Mouse (Mus musculus): ENCODE data around the gene Tff1. TPM values are rescaled to one million over a fixed set of nuclear protein-coding genes. Genes with fewer than 3 reads are reported as not detected.

Tff1 gene
- polyA plus RNA-seq, 1 experiment from 2014 or later = 87.0 TPM

DNA sequence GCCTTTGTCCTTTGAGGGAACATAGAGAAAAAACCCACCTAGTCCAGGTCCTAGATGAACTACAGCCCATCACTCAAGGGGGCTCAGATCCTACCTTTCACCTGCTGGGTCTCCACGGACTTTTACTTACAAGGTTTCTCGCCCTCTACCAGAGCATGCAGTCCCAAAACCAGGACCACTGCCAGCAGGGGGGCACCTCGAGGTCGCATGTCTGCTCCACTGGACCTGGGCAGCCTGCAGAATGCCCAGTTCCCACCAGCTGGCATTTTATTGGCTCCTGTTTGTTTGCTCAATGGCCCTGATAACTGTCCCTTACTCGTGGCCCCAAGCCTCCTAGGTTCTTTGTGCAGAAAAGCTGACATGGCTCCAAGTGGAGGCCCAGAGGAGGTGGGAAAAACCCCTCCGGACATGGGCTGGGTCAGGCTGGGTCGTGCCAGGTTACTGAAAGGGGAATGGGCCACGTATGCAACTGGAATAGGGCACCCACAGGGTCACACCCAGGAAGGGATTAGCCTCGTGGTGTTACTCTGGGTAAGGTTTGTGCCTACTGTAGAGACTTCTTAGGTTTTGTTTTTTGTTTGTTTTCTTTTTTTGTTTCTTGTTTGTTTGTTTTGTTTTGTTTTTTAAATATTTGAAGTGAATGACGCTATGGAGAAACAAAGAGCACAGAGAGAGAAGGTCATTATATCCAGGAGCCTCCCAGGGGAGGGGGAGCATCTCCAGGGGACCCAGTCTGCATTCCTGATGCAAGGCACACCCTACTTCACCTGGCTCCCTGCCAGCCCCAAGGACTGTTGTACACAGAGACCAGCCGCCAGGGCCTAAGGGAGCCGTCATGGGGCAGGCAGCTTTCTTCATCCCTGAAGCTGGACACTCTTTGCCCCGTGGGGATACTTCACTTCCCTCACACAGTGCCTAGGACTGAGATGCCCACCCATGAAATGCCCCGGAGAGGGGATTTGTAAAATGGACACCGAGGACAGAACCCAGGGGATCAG is 20.7 kb downstream of the Tff1 start, which contains the start of gene Tff2:
TSS of gene Tff2 (minus strand) at position 243 of the 998 bp plus-strand sequence.
- no peak within 1 kb of the TSS for H3K9ac ChIP-seq (replicated peaks; ENCODE audit: low read depth, low read length)
- H3K4me3 ChIP-seq (ENCODE audit: low read depth, low read length) = no peak within 1 kb of the TSS
- no peaks in the 10 kb centered on the region for H3K36me3 ChIP-seq (ENCODE audit: control insufficient read depth, insufficient read depth, low read length)
- 52% methylated on average over 15 of the region's 15 CpGs for WGBS
- H3K27ac ChIP-seq (ENCODE audit: low read length) = no peak within 1 kb of the TSS
- no peaks in the 10 kb centered on the region for H3K9me3 ChIP-seq (ENCODE audit: control insufficient read depth, low read depth, low read length)
- ATAC-seq (ENCODE audit: insufficient number of reproducible peaks, insufficient read depth, low FRiP score, low read depth) = peak; percentile 60; the same call in 1 of the 2 replicates
- H3K4me1 ChIP-seq (ENCODE audit: control insufficient read depth, insufficient read depth, low read length) = 0 out of 2 replicates have a peak, but pooled peaks cover 4% of the 10 kb centered on the region
- H3K4me2 ChIP-seq (replicated peaks; ENCODE audit: low read depth, low read length) = no peak within 1 kb of the TSS
- H3K27me3 ChIP-seq (ENCODE audit: control insufficient read depth, insufficient read depth, low read length) = no peaks in the 10 kb centered on the region

DNA sequence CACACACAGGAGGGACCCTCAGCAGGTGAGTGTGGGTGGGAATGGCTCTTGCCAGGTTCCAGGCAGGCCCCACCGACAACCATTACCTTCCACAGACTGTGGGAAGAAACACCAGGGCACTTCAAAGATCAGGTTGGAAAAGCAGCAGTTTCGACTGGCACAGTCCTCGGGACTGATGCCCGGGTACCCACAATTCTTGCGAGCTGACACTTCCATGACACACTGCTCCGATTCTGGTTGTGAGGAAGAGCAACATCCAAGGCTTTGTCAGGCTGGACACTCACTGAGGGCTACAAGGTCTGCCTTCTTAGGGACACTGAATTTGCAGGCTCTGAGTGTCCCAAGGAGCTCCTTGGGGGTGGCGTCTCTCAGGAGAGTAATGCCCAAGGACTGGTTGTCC is 23.0 kb downstream of the Tff1 start:
- Histone ChIP-seq H3K4me2 (replicated peaks; ENCODE audit: low read depth, low read length) (no peak overlapping the region), H3K9me3 (ENCODE audit: control insufficient read depth, low read depth, low read length) (no peaks in the 10 kb centered on the region), H3K27me3 (ENCODE audit: control insufficient read depth, insufficient read depth, low read length) (no peaks in the 10 kb centered on the region), H3K27ac (ENCODE audit: low read length) (no peak overlapping the region), H3K4me3 (ENCODE audit: low read depth, low read length) (no peak overlapping the region), H3K36me3 (ENCODE audit: control insufficient read depth, insufficient read depth, low read length) (no peaks in the 10 kb centered on the region), H3K4me1 (ENCODE audit: control insufficient read depth, insufficient read depth, low read length) (0 out of 2 replicates have a peak, but pooled peaks cover 4% of the 10 kb centered on the region), H3K9ac (replicated peaks; ENCODE audit: low read depth, low read length) (no peak overlapping the region)
- WGBS = 89% methylated on average over 7 of the region's 7 CpGs
- no peak for ATAC-seq (ENCODE audit: insufficient number of reproducible peaks, insufficient read depth, low FRiP score, low read depth)

DNA sequence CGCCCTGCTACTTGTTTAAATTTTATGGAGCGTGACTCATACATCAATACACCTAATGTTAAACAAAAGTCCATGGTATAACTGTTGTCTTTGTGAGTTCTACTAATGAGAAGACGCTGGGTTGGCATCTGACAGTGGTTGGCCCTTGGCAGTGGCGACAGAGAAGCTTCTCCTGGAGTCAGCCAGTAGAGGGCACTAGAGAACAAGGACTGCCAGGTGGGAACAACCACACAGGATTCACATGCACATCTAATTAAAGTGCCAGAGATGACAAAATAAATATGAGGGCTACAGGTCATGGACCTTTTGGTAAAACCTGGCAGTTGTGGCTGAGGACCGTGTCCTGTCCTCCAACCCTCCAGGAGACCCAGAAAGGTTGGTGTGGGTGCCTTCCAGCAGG is 26.7 kb downstream of the Tff1 start:
- Histone ChIP-seq H3K4me2 (replicated peaks; ENCODE audit: low read depth, low read length) (no peak overlapping the region), H3K27me3 (ENCODE audit: control insufficient read depth, insufficient read depth, low read length) (no peaks in the 10 kb centered on the region), H3K4me1 (ENCODE audit: control insufficient read depth, insufficient read depth, low read length) (no peaks in the 10 kb centered on the region; the same call in 1 of the 2 replicates), H3K4me3 (ENCODE audit: low read depth, low read length) (no peak overlapping the region), H3K9me3 (ENCODE audit: control insufficient read depth, low read depth, low read length) (no peaks in the 10 kb centered on the region), H3K27ac (ENCODE audit: low read length) (no peak overlapping the region), H3K9ac (replicated peaks; ENCODE audit: low read depth, low read length) (no peak overlapping the region), H3K36me3 (ENCODE audit: control insufficient read depth, insufficient read depth, low read length) (no peaks in the 10 kb centered on the region)
- 17% methylated on average over 5 of the region's 5 CpGs for WGBS
- no peak for ATAC-seq (ENCODE audit: insufficient number of reproducible peaks, insufficient read depth, low FRiP score, low read depth)

DNA sequence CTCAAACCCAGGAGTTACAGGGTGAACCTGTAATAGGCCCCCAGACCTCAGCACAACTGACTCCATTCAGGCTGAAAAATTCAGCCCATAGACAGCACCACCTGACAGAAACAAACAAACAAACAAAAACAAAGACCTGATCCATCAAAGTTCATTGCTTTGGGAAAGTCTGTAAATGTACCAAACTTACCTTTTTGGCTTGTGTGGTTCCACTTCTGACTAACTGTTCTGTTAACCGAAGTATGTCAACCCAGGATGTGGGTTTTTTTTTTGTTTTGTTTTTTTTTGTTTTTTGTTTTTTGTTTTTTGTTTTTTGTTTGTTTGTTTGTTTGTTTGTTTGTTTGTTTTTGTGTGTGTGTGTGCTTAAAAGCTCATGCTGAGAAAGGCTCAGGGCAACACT is 28.3 kb downstream of the Tff1 start:
- WGBS = 93% methylated on average over 1 of the region's 1 CpGs

DNA sequence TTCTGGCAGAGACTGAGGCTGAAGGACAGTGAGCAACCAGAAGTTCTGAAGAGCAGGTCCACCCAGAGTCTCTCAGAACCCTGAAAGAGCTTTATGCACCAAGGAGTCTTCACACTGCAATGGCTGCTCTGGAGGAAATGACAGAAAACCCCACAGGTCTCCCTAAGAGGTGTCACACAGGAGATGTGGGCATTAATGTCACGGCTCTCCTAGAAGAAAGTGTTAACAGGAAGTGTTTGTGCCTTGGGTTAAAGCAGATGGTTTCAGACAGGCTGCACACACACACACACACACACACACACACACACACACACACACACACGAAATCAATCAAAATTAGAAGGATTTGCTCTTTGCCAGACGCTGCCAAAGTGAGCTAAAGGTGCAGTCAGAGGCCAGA is 28.8 kb downstream of the Tff1 start:
- H3K4me3 ChIP-seq (ENCODE audit: low read depth, low read length) = no peak overlapping the region
- 32% methylated on average over 3 of the region's 3 CpGs for WGBS
- H3K9me3 ChIP-seq (ENCODE audit: control insufficient read depth, low read depth, low read length) = no peaks in the 10 kb centered on the region
- no peaks in the 10 kb centered on the region; the same call in 1 of the 2 replicates for H3K4me1 ChIP-seq (ENCODE audit: control insufficient read depth, insufficient read depth, low read length)
- H3K36me3 ChIP-seq (ENCODE audit: control insufficient read depth, insufficient read depth, low read length) = no peaks in the 10 kb centered on the region
- no peaks in the 10 kb centered on the region for H3K27me3 ChIP-seq (ENCODE audit: control insufficient read depth, insufficient read depth, low read length)
- H3K9ac ChIP-seq (replicated peaks; ENCODE audit: low read depth, low read length) = no peak overlapping the region
- H3K27ac ChIP-seq (ENCODE audit: low read length) = no peak overlapping the region
- no peak for ATAC-seq (ENCODE audit: insufficient number of reproducible peaks, insufficient read depth, low FRiP score, low read depth)
- H3K4me2 ChIP-seq (replicated peaks; ENCODE audit: low read depth, low read length) = no peak overlapping the region

More for the DNA sequence above, 28.3 kb downstream of the Tff1 start:
- H3K4me3 ChIP-seq (ENCODE audit: low read depth, low read length) = no peak overlapping the region
- H3K4me1 ChIP-seq (ENCODE audit: control insufficient read depth, insufficient read depth, low read length) = no peaks in the 10 kb centered on the region; the same call in 1 of the 2 replicates
- H3K27me3 ChIP-seq (ENCODE audit: control insufficient read depth, insufficient read depth, low read length) = no peaks in the 10 kb centered on the region
- no peaks in the 10 kb centered on the region for H3K9me3 ChIP-seq (ENCODE audit: control insufficient read depth, low read depth, low read length)
- H3K9ac ChIP-seq (replicated peaks; ENCODE audit: low read depth, low read length) = no peak overlapping the region
- ATAC-seq (ENCODE audit: insufficient number of reproducible peaks, insufficient read depth, low FRiP score, low read depth) = no peak
- no peak overlapping the region for H3K27ac ChIP-seq (ENCODE audit: low read length)
- H3K36me3 ChIP-seq (ENCODE audit: control insufficient read depth, insufficient read depth, low read length) = no peaks in the 10 kb centered on the region
- no peak overlapping the region for H3K4me2 ChIP-seq (replicated peaks; ENCODE audit: low read depth, low read length)

DNA sequence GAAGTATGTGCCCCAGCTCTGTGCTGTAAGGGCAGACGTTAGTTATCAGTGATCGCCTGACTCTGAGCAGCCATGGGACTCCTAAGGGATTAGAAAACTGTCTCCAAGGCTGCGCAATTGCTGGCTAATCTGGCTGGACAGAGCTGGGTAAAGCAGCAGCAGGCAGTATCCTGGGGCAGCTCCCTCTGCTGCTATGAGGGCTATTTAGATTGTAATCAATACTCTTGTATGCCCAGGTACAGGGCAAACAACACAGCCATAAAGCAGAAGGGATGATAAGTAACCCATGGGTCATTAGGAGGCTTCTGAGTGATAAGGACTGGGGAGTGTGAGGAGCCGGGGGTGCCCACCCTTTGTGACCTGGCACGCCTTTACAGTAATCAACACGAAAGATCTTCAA is 30.2 kb downstream of the Tff1 start:
- Histone ChIP-seq H3K27ac (ENCODE audit: low read length) (no peak overlapping the region), H3K9ac (replicated peaks; ENCODE audit: low read depth, low read length) (no peak overlapping the region), H3K4me2 (replicated peaks; ENCODE audit: low read depth, low read length) (no peak overlapping the region), H3K27me3 (ENCODE audit: control insufficient read depth, insufficient read depth, low read length) (no peaks in the 10 kb centered on the region), H3K36me3 (ENCODE audit: control insufficient read depth, insufficient read depth, low read length) (no peaks in the 10 kb centered on the region), H3K9me3 (ENCODE audit: control insufficient read depth, low read depth, low read length) (no peaks in the 10 kb centered on the region), H3K4me1 (ENCODE audit: control insufficient read depth, insufficient read depth, low read length) (no peaks in the 10 kb centered on the region; the same call in 1 of the 2 replicates), H3K4me3 (ENCODE audit: low read depth, low read length) (no peak overlapping the region)
- WGBS = 56% methylated on average over 6 of the region's 6 CpGs
- ATAC-seq (ENCODE audit: insufficient number of reproducible peaks, insufficient read depth, low FRiP score, low read depth) = no peak

DNA sequence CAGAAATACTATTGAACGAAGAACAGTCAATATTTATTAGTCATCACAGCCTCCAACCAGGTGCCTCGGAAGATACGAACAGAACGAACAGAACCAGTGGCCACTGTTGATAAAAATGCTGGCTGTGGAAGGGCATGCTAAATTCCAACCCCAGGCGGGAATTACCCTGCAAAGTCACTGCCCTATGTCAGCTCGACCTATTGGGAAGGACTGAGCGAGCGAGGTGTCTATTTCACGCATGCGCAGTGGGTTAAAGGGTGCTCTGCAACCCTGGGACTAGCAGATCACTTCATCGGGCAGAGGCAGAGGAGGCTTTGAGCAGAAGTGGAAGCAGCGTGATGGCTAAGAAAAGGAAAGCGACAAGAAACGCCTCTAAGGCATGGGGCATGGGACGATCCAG is 31.3 kb downstream of the Tff1 start:
- no peak overlapping the region for H3K27ac ChIP-seq (ENCODE audit: low read length)
- H3K4me1 ChIP-seq (ENCODE audit: control insufficient read depth, insufficient read depth, low read length) = no peaks in the 10 kb centered on the region; the same call in 1 of the 2 replicates
- no peaks in the 10 kb centered on the region for H3K9me3 ChIP-seq (ENCODE audit: control insufficient read depth, low read depth, low read length)
- no peak overlapping the region for H3K4me3 ChIP-seq (ENCODE audit: low read depth, low read length)
- H3K4me2 ChIP-seq (replicated peaks; ENCODE audit: low read depth, low read length) = no peak overlapping the region
- H3K36me3 ChIP-seq (ENCODE audit: control insufficient read depth, insufficient read depth, low read length) = no peaks in the 10 kb centered on the region
- no peak overlapping the region for H3K9ac ChIP-seq (replicated peaks; ENCODE audit: low read depth, low read length)
- H3K27me3 ChIP-seq (ENCODE audit: control insufficient read depth, insufficient read depth, low read length) = no peaks in the 10 kb centered on the region
- ATAC-seq (ENCODE audit: insufficient number of reproducible peaks, insufficient read depth, low FRiP score, low read depth) = no peak
- WGBS = 51% methylated on average over 15 of the region's 15 CpGs

DNA sequence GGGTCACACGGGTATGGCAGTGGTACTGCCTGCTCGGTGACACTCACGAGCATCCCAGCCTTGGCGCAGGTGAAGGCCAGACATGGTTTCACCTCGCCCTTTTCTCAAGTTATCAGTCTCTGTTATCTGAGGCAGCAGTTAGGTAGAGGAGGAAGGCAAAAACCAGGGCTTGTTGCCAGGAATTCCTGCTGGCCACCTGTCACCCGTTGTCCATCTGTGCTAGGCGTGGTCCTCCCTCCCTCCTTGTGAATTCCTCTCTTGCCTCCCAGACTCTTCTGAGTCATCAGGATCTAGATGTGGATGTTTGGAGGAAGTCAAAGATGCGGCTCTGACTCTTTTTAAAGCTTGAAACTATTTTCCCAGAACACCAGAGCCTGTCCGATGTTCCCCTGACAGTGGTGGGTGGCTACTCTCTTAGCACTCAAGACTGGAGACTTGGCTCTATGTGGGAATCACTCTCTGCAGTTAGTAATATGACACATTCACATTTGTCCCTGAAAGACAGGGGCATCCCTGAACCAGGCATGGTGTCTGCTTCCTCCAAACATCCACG is 33.7 kb downstream of the Tff1 start:
- no peak overlapping the region for H3K27ac ChIP-seq (ENCODE audit: low read length)
- H3K4me3 ChIP-seq (ENCODE audit: low read depth, low read length) = no peak overlapping the region
- no peak for ATAC-seq (ENCODE audit: insufficient number of reproducible peaks, insufficient read depth, low FRiP score, low read depth)
- WGBS = 71% methylated on average over 10 of the region's 10 CpGs
- H3K27me3 ChIP-seq (ENCODE audit: control insufficient read depth, insufficient read depth, low read length) = no peaks in the 10 kb centered on the region
- no peak overlapping the region for H3K9ac ChIP-seq (replicated peaks; ENCODE audit: low read depth, low read length)
- H3K9me3 ChIP-seq (ENCODE audit: control insufficient read depth, low read depth, low read length) = no peaks in the 10 kb centered on the region
- H3K4me1 ChIP-seq (ENCODE audit: control insufficient read depth, insufficient read depth, low read length) = no peaks in the 10 kb centered on the region; the same call in 1 of the 2 replicates
- H3K36me3 ChIP-seq (ENCODE audit: control insufficient read depth, insufficient read depth, low read length) = no peaks in the 10 kb centered on the region
- H3K4me2 ChIP-seq (replicated peaks; ENCODE audit: low read depth, low read length) = no peak overlapping the region
